Mouse (Mus musculus) kidney, postnatal 0 days (tissue): ENCODE measurements at regions not wholly inside any gene's neighbourhood (a gene's known extent, or its start where the extent isn't known, plus 50 kb on each side); places are given as distances from the start of the nearest gene placed in this dataset.
A peak's percentile ranks its signal among the peaks of the same experiment; 100 is the strongest.

Experiments used
- ATAC-seq: fragments of 200-750 bp; cut with Nextera tagmentation; replicated peaks from 2 replicates; pipeline ENCODE4 v1.8.0; 2017; ENCODE audit warnings: low read depth, moderate number of reproducible peaks, moderate TSS enrichment, moderate library complexity; ENCODE audit not compliant: low FRiP score
- DNase-seq: peaks from one replicate; pipeline ENCODE4 v3.0.0-alpha.2; 2016; ENCODE audit warnings: low spot score
- H3K27ac ChIP-seq: fragments of 300-500 bp; sonication (generic); 2 replicates; pipeline ENCODE4 v1.5.1; 2014; ENCODE audit warnings: mild to moderate bottlenecking
- H3K27me3 ChIP-seq: fragments of 300-500 bp; sonication (generic); 2 replicates; pipeline ENCODE4 v1.6.1; 2014; ENCODE audit warnings: low read length, mixed read lengths; ENCODE audit not compliant: insufficient read depth
- H3K36me3 ChIP-seq: fragments of 300-500 bp; sonication (generic); 2 replicates; pipeline ENCODE4 v1.6.1; 2014; ENCODE audit warnings: low read length, mixed read lengths; ENCODE audit not compliant: insufficient read depth
- H3K4me1 ChIP-seq: fragments of 300-500 bp; sonication (generic); replicated peaks from 2 replicates; pipeline ENCODE4 v1.6.1; 2014; ENCODE audit warnings: antibody characterized with exemption, low read length, mixed read lengths; ENCODE audit not compliant: insufficient read depth
- H3K4me2 ChIP-seq: fragments of 300-500 bp; sonication (generic); 2 replicates; pipeline ENCODE4 v1.6.1; 2014; ENCODE audit warnings: mild to moderate bottlenecking, low read length, moderate library complexity, mixed read lengths
- H3K4me3 ChIP-seq: fragments of 300-500 bp; sonication (generic); replicated peaks from 2 replicates; pipeline ENCODE4 v1.5.1; 2014; ENCODE audit warnings: low read depth, low read length
- H3K9ac ChIP-seq: fragments of 300-500 bp; sonication (generic); 2 replicates; pipeline ENCODE4 v1.6.1; 2014; ENCODE audit warnings: low read depth, low read length
- H3K9me3 ChIP-seq: fragments of 300-500 bp; sonication (generic); replicated peaks from 2 replicates; pipeline ENCODE4 v1.6.1; 2016; ENCODE audit warnings: low read length, inconsistent platforms, mixed read lengths
- CTCF ChIP-seq: IDR thresholded peaks from 2 replicates; pipeline ENCODE4 v1.5.1; 2016; ENCODE audit warnings: antibody characterized with exemption, low read depth, mild to moderate bottlenecking, moderate library complexity
- WGBS: fragments of 180-500 bp; shearing (Covaris S2); extraction: QIAGEN DNeasy Blood & Tissue Kit; methylation state at CpG from one replicate; pipeline ENCODE4 v1.1.7; 2014; 5-methylcytosine and 5-hydroxymethylcytosine counted together

GRCm38 (mm10) chr3:57976640-57977229 lies 128.9 kb upstream of the Pfn2 start:
- 0 out of 2 replicates have a peak overlapping the region, but pooled peaks have one; percentile 8 for H3K27ac ChIP-seq
- no peaks in the 10 kb centered on the region for H3K4me1 ChIP-seq
- no peak for DNase-seq
- no peaks in the 10 kb centered on the region for H3K27me3 ChIP-seq
- H3K4me2 ChIP-seq, result no peak overlapping the region
- TF ChIP-seq CTCF, result no peak
- no peaks in the 10 kb centered on the region for H3K36me3 ChIP-seq
- no peak overlapping the region for H3K9ac ChIP-seq
- no peaks in the 10 kb centered on the region for H3K9me3 ChIP-seq
- 0 out of 2 replicates have a peak, but pooled peaks have one; percentile 38 for ATAC-seq
- WGBS, result 65% methylated on average over 5 of the region's 5 CpGs
- no peak overlapping the region for H3K4me3 ChIP-seq

- ATAC-seq (no peak), DNase-seq (no peak)
- no peaks in the 10 kb centered on the region for H3K4me1 ChIP-seq
- no peak overlapping the region for H3K9ac ChIP-seq
- H3K4me2 ChIP-seq, result no peak overlapping the region
- H3K4me3 ChIP-seq, result no peak overlapping the region
- no peak for TF ChIP-seq CTCF
- 84% methylated on average over 3 of the region's 3 CpGs for WGBS
- no peak overlapping the region for H3K27ac ChIP-seq
- no peaks in the 10 kb centered on the region for H3K9me3 ChIP-seq
- H3K27me3 ChIP-seq, result no peaks in the 10 kb centered on the region
- no peaks in the 10 kb centered on the region for H3K36me3 ChIP-seq
Observed at GRCm38 (mm10) chr3:57988175-57988574, 140.3 kb upstream of the Pfn2 start.

GRCm38 (mm10) chr3:57990738-57991137 lies 142.9 kb upstream of the Pfn2 start:
- ATAC-seq, result no peak

GRCm38 (mm10) chr3:57998121-57999102 lies 150.5 kb upstream of the Pfn2 start:
- WGBS, result 79% methylated on average over 6 of the region's 6 CpGs
- no peak for ATAC-seq
- no peak for DNase-seq
- Histone ChIP-seq H3K9ac (no peak overlapping the region), H3K27ac (no peak overlapping the region), H3K9me3 (no peaks in the 10 kb centered on the region), H3K4me1 (no peaks in the 10 kb centered on the region), H3K36me3 (no peaks in the 10 kb centered on the region), H3K27me3 (no peaks in the 10 kb centered on the region), H3K4me2 (no peak overlapping the region), H3K4me3 (no peak overlapping the region)
- no peak for TF ChIP-seq CTCF

More at GRCm38 (mm10) chr3:57990738-57991137, 142.9 kb upstream of the Pfn2 start:
- 43% methylated on average over 1 of the region's 1 CpGs for WGBS
- H3K4me3 ChIP-seq, result no peak overlapping the region
- no peak for TF ChIP-seq CTCF
- H3K27ac ChIP-seq, result no peak overlapping the region
- no peaks in the 10 kb centered on the region for H3K9me3 ChIP-seq
- DNase-seq, result no peak
- no peaks in the 10 kb centered on the region for H3K36me3 ChIP-seq
- H3K27me3 ChIP-seq, result no peaks in the 10 kb centered on the region
- H3K9ac ChIP-seq, result no peak overlapping the region
- H3K4me1 ChIP-seq, result no peaks in the 10 kb centered on the region
- H3K4me2 ChIP-seq, result no peak overlapping the region

- peak; percentile 8 for DNase-seq
Observed at GRCm38 (mm10) chr3:58002792-58003574, 155.1 kb upstream of the Pfn2 start.

More at GRCm38 (mm10) chr3:58002792-58003574, 155.1 kb upstream of the Pfn2 start:
- no peak overlapping the region for H3K4me2 ChIP-seq
- no peak overlapping the region for H3K9ac ChIP-seq
- TF ChIP-seq CTCF, result no peak
- H3K4me3 ChIP-seq, result no peak overlapping the region
- H3K27ac ChIP-seq, result no peak overlapping the region
- no peak for ATAC-seq
- H3K27me3 ChIP-seq, result no peaks in the 10 kb centered on the region
- no peaks in the 10 kb centered on the region for H3K36me3 ChIP-seq
- no peaks in the 10 kb centered on the region for H3K9me3 ChIP-seq
- no peaks in the 10 kb centered on the region for H3K4me1 ChIP-seq
- WGBS, result 44% methylated on average over 7 of the region's 7 CpGs
